ENCODE assay signal across 11 mouse cellular contexts in the genomic region with DNA sequence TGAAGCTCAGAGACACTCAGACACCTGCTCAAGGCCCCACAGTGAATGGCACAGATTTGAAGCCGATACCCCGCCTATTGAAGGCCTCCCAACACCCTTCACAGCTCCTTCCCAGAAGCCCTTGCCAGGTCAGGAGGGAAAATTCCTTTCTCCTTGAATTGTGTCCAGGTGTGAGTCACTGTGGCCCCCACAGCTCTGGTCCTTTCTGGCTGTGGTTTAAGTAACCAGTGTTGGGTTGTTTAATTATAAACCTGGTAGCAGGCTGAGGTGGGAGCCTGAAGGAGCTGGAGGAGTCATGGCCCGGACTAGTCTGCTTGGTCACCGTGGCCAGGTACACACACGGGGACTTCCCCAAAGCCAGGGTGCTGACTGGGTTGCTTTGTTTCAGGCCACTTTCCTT. TPM values are rescaled to one million over a fixed set of nuclear protein-coding genes. Genes with fewer than 3 reads are reported as not detected.
A peak's percentile ranks its signal among the peaks of the same experiment; 100 is the strongest.
DNase-seq lines count a peak whose midpoint lies in the region.
"Had no signal": no experiment of that assay in that cellular context is flagged by ENCODE, and none has a peak within 500 bp of the region (broad histone marks: within the 10 kb centered on the region; RNA-seq: fewer than 3 reads in every experiment).

No protein-coding gene starts in this region.

- peak; percentile 41 to 68 for DNase-seq in lung, adult 18-20 months
- DNase-seq in lung, postnatal 14 days, result no peak
- peak; percentile 81 for DNase-seq in kidney, adult 18-20 months
- DNase-seq in kidney, postnatal 14 days, result peak; percentile 85
- DNase-seq in yolk sac, embryonic 10.5 days (ENCODE audit: low spot score), result peak; percentile 72
- no peak for DNase-seq in frontal cortex, postnatal 10 days (ENCODE audit: low spot score in 2 of 2)
- no peak for DNase-seq in adrenal gland, postnatal 4 days (ENCODE audit: low spot score in 2 of 2)
- DNase-seq: cerebellum, postnatal 10 days; gastrocnemius, postnatal 25 days; lung, embryonic 14.5 days; thymus, postnatal 4 days had no signal

RNA-seq across cellular contexts. Expression of gene Fhad1, which starts 32.1 kb away (rescaled TPM):
- total RNA-seq in adrenal gland, postnatal 4 days (2021), result 1 to 10 TPM; 1.4 to 2.0 TPM

RNA-seq across cellular contexts. Expression of gene Tmem51, which starts 37.1 kb away (rescaled TPM):
- 10 to 100 TPM in 1 of 2 experiments, 1 to 10 TPM in 1; 7.8 to 11.3 TPM for total RNA-seq in adrenal gland, postnatal 4 days (2021)

Comparison
In these comparisons a context has a peak if more than half of its experiments do, and no peak if none do; other contexts are left out.
1. DNase-seq: peak in lung, adult 18-20 months (2 of 2), kidney, adult 18-20 months (single experiment), kidney, postnatal 14 days (single experiment) and yolk sac, embryonic 10.5 days (single experiment); none in lung, postnatal 14 days (single experiment), frontal cortex, postnatal 10 days (0 of 2) and adrenal gland, postnatal 4 days (0 of 2).